Mouse (Mus musculus): ENCODE results near the gene Srr.
A peak's percentile ranks its signal among the peaks of the same experiment; 100 is the strongest.

The Srr gene

DNA sequence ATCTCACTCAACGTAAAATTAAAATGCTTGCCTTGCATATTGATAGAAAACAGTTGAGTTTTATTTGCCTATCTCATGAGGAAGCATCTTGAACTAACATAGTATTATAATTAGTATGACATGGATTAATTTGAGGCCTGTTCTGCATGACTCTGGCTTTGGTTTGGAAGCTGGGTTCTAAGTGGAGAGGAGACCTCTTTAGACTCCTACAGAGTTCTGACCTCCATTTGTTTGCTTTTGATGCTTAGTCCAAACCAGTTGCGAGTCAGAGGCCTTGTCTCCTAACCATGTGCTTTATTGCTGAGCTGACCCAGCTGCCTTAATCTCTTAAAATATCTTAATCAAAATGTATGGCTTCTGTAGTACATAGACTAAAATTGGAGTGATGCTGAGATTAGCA is 31.9 kb upstream of the Srr start:
- no peak for TF ChIP-seq NANOG (IDR thresholded peaks at IDR 0.05; ENCODE audit: borderline replicate concordance, low read length)
- TF ChIP-seq POU5F1 (IDR thresholded peaks at IDR 0.05; ENCODE audit: borderline replicate concordance, low read length): no peak
- TF ChIP-seq CTCF (conservative IDR thresholded peaks at IDR 0.05; ENCODE audit: low read length): no peak
- no peak overlapping the region for H3K4me3 ChIP-seq (replicated peaks; ENCODE audit: low read length)
- H3K36me3 ChIP-seq (ENCODE audit: insufficient read depth, low read length): peaks cover 20% of the 10 kb centered on the region
- no peaks in the 10 kb centered on the region for H3K9me3 ChIP-seq (ENCODE audit: low read length)
- no peaks in the 10 kb centered on the region for H3K27me3 ChIP-seq (ENCODE audit: insufficient read depth, low read length)
- peaks cover 18% of the 10 kb centered on the region for H3K4me1 ChIP-seq (replicated peaks; ENCODE audit: low read depth, low read length)

DNA sequence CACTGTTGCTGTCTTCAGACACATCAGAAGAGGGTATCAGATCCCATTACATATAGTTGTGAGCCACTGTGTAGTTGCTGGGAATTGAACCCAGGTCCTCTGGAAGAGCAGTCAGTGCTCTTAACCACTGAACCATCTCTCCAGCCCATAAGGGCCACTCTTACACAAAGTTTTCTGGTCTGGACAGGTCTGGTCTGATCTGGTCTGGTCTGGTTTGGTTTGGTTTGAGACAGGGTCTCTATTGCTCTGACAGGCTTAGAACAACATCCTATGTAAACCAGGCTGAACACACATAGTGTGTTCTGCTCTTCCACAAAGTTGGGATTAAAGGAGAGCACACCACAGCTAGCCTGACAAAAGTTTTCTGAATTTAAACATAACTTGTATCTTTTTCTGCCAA is 30.3 kb upstream of the Srr start:
- H3K36me3 ChIP-seq (ENCODE audit: insufficient read depth, low read length): peaks cover 30% of the 10 kb centered on the region
- no peak for TF ChIP-seq POU5F1 (IDR thresholded peaks at IDR 0.05; ENCODE audit: borderline replicate concordance, low read length)
- no peak for TF ChIP-seq CTCF (conservative IDR thresholded peaks at IDR 0.05; ENCODE audit: low read length)
- no peak for TF ChIP-seq NANOG (IDR thresholded peaks at IDR 0.05; ENCODE audit: borderline replicate concordance, low read length)

DNA sequence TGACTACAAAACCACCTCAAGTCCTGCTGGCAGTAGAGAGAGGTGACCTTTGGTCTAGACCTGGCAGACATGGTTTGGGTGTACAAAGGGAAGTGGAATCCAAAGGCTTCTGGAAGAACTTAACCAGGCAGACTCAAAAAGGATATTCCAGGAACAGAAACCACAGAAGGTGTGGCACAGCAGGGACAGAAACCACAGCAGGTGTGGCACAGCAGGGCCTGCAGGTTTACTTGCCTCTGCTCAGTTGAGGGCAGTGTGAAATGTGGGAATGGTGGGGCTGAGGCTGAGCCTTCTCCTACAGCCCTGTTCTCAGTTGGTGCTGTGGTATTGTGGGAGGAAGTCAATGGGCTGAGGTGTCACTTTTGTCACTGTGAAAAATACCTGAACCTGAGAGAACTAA is 29.2 kb upstream of the Srr start:
- no peak overlapping the region for H3K4me3 ChIP-seq (replicated peaks; ENCODE audit: low read length)
- TF ChIP-seq NANOG (IDR thresholded peaks at IDR 0.05; ENCODE audit: borderline replicate concordance, low read length) (no peak), POU5F1 (IDR thresholded peaks at IDR 0.05; ENCODE audit: borderline replicate concordance, low read length) (no peak), CTCF (conservative IDR thresholded peaks at IDR 0.05; ENCODE audit: low read length) (no peak)
- H3K4me1 ChIP-seq (replicated peaks; ENCODE audit: low read depth, low read length): peaks cover 18% of the 10 kb centered on the region
- H3K36me3 ChIP-seq (ENCODE audit: insufficient read depth, low read length): peaks cover 35% of the 10 kb centered on the region
- no peaks in the 10 kb centered on the region for H3K9me3 ChIP-seq (ENCODE audit: low read length)
- H3K27me3 ChIP-seq (ENCODE audit: insufficient read depth, low read length): no peaks in the 10 kb centered on the region

More for the DNA sequence above, 30.3 kb upstream of the Srr start:
- Histone ChIP-seq H3K9me3 (ENCODE audit: low read length) (no peaks in the 10 kb centered on the region), H3K27me3 (ENCODE audit: insufficient read depth, low read length) (no peaks in the 10 kb centered on the region), H3K4me1 (replicated peaks; ENCODE audit: low read depth, low read length) (peaks cover 18% of the 10 kb centered on the region), H3K4me3 (replicated peaks; ENCODE audit: low read length) (no peak overlapping the region)

DNA sequence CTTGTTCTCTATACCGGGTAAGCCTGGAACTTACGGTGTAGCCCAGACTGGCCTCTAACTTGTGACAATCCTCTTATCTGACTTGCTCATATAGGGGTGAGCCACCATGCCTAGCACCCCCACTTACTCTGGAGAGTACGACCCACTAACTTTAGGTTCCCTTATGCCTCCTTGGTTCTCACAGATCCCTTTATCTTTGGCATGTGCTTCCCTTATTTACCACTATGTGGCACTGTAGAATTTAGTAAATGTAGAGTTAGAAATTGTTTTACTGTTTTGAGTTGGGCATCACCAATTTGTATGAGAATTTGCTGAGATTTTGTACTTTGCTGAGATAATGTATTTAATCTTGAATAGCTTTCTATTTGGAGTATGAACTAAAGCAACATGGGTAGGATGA is 20.6 kb upstream of the Srr start:
- TF ChIP-seq POU5F1 (IDR thresholded peaks at IDR 0.05; ENCODE audit: borderline replicate concordance, low read length) (no peak), CTCF (conservative IDR thresholded peaks at IDR 0.05; ENCODE audit: low read length) (peak; percentile 86)
- Histone ChIP-seq H3K9me3 (ENCODE audit: low read length) (no peaks in the 10 kb centered on the region), H3K4me3 (replicated peaks; ENCODE audit: low read length) (no peak overlapping the region), H3K4me1 (replicated peaks; ENCODE audit: low read depth, low read length) (no peaks in the 10 kb centered on the region), H3K27me3 (ENCODE audit: insufficient read depth, low read length) (no peaks in the 10 kb centered on the region), H3K36me3 (ENCODE audit: insufficient read depth, low read length) (peaks cover 69% of the 10 kb centered on the region)

DNA sequence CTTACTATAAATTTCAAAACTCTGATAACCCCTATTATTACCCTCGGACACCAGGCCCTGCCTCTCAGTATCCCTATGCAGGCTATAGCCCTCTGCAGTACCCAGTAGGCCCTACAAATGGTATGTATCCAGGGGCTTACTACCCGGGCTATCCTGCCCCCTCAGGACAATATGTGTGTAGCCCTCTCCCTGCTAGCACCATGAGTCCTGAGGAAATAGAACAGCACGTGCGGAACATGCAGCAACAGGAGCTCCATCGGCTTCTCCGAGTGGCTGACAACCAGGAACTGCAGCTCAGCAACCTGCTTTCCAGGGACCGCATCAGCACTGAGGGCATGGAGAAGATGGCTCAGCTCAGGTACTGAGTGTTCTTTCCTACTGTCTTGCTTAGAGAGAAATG is 4.6 kb upstream of the Srr start:
- Histone ChIP-seq H3K27me3 (ENCODE audit: insufficient read depth, low read length) (no peaks in the 10 kb centered on the region), H3K9me3 (ENCODE audit: low read length) (no peaks in the 10 kb centered on the region), H3K36me3 (ENCODE audit: insufficient read depth, low read length) (peaks cover 59% of the 10 kb centered on the region), H3K4me1 (replicated peaks; ENCODE audit: low read depth, low read length) (peaks cover 45% of the 10 kb centered on the region), H3K4me3 (replicated peaks; ENCODE audit: low read length) (no peak overlapping the region)
- no peak for TF ChIP-seq POU5F1 (IDR thresholded peaks at IDR 0.05; ENCODE audit: borderline replicate concordance, low read length)
- TF ChIP-seq CTCF (conservative IDR thresholded peaks at IDR 0.05; ENCODE audit: low read length): no peak
- TF ChIP-seq NANOG (IDR thresholded peaks at IDR 0.05; ENCODE audit: borderline replicate concordance, low read length): no peak

DNA sequence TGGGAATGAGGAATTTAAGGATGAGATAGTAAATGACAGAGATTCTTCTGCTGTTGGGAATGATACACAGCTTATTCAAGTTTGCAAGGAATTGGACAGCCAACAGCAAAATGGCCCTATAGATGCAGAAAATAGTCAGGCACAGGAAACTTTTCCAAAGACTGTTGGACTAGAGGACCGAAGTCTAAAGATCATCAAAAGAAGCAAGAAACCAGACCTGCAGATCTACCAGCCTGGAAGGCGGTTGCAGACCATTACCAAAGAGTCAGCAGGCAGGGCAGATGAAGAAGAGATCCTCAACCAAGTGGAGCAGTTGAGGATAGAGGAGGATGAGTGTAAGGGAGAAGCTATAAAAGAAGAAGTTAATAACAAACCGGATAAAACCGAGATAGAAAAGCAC is 3.4 kb upstream of the Srr start:
- Histone ChIP-seq H3K4me1 (replicated peaks; ENCODE audit: low read depth, low read length) (peaks cover 50% of the 10 kb centered on the region), H3K27me3 (ENCODE audit: insufficient read depth, low read length) (no peaks in the 10 kb centered on the region), H3K4me3 (replicated peaks; ENCODE audit: low read length) (no peak overlapping the region), H3K36me3 (ENCODE audit: insufficient read depth, low read length) (peaks cover 46% of the 10 kb centered on the region), H3K9me3 (ENCODE audit: low read length) (no peaks in the 10 kb centered on the region)
- no peak for TF ChIP-seq POU5F1 (IDR thresholded peaks at IDR 0.05; ENCODE audit: borderline replicate concordance, low read length)
- TF ChIP-seq CTCF (conservative IDR thresholded peaks at IDR 0.05; ENCODE audit: low read length): no peak
- no peak for TF ChIP-seq NANOG (IDR thresholded peaks at IDR 0.05; ENCODE audit: borderline replicate concordance, low read length)

DNA sequence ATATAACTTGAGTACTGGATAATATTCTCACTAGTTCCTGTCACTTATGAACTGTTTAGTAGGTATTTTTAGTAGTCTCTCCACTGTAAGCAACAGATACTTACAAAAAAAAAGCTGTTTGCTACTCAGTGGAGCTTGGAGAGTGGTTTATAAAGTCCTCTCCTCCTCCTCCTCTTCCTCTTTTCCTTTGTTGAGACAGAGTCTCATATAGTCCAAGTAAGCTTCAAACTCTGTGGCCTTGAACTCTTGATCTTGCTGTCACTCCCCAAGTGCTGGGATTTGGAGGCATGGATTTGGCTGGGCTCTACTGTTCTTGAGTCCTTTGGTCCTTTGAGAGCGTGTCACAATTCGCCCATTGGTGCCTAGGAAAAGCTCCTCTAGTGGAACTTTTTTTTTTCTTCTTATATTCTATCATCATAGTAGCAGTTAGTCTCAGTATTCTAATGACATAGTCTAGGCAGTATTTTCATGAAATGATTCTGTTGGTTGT is 1.5 kb upstream of the Srr start:
- Histone ChIP-seq H3K4me1 (replicated peaks; ENCODE audit: low read depth, low read length) (peaks cover 50% of the 10 kb centered on the region), H3K36me3 (ENCODE audit: insufficient read depth, low read length) (peaks cover 28% of the 10 kb centered on the region), H3K27me3 (ENCODE audit: insufficient read depth, low read length) (no peaks in the 10 kb centered on the region), H3K9me3 (ENCODE audit: low read length) (no peaks in the 10 kb centered on the region), H3K4me3 (replicated peaks; ENCODE audit: low read length) (no peak overlapping the region)
- TF ChIP-seq POU5F1 (IDR thresholded peaks at IDR 0.05; ENCODE audit: borderline replicate concordance, low read length): no peak
- no peak for TF ChIP-seq NANOG (IDR thresholded peaks at IDR 0.05; ENCODE audit: borderline replicate concordance, low read length)
- TF ChIP-seq CTCF (conservative IDR thresholded peaks at IDR 0.05; ENCODE audit: low read length): no peak

DNA sequence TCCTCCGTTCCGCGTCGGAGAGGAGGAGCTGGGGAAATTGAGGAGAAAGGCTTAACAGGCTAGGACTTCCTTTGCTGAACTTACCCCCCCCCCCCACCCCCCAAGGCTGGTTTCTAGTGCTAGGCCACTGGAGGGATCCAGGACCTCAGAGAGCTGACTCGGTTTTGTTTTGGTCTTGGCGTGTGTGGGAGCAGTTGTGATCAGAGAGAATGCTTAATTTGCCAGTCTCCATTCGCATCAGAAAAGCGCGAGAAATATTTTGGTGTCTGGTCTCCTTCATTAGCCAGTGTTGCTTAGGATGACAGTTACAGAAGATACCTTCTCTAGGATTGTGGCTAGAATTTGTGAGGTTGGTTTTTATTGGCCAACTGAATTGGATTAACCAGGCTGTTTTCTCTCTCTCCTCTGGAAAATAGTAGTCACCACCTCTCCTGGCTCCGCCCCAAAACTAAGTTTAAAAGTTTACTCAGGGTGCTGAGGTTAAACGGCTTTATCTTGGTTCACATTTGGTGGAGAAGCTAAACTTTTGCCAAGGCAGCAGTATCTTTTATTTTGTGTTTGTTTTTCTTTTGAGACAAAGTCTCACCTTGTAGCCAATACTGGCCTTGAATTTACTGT is 749 bp upstream of the Srr start:
- TF ChIP-seq CTCF (conservative IDR thresholded peaks at IDR 0.05; ENCODE audit: low read length) (no peak), NANOG (IDR thresholded peaks at IDR 0.05; ENCODE audit: borderline replicate concordance, low read length) (no peak), POU5F1 (IDR thresholded peaks at IDR 0.05; ENCODE audit: borderline replicate concordance, low read length) (no peak)
- Histone ChIP-seq H3K27me3 (ENCODE audit: insufficient read depth, low read length) (no peaks in the 10 kb centered on the region), H3K36me3 (ENCODE audit: insufficient read depth, low read length) (peaks cover 22% of the 10 kb centered on the region), H3K9me3 (ENCODE audit: low read length) (no peaks in the 10 kb centered on the region), H3K4me1 (replicated peaks; ENCODE audit: low read depth, low read length) (peaks cover 47% of the 10 kb centered on the region), H3K4me3 (replicated peaks; ENCODE audit: low read length) (peak overlapping the region; percentile 97)

DNA sequence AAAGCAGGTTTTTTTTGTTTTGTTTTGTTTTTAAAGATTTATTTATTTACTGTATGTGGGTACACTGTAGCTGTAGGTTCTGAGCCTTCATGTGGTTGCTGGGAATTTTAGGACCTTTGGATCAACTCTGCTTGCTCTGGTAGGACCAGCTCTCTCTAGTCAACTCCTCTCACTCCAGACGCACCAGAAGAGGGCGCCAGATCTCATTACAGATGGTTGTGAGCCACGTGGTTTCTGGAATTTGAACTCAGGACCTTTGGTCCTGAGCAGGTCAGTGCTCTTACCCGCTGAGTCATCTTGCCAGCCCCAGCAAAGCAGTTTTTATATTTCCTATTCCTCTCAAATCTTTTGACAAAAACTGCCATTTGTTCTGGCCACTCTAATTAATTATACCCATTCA is 1.6 kb downstream of the Srr start:
- Histone ChIP-seq H3K27me3 (ENCODE audit: insufficient read depth, low read length) (no peaks in the 10 kb centered on the region), H3K36me3 (ENCODE audit: insufficient read depth, low read length) (peaks cover 5% of the 10 kb centered on the region), H3K9me3 (ENCODE audit: low read length) (no peaks in the 10 kb centered on the region), H3K4me1 (replicated peaks; ENCODE audit: low read depth, low read length) (peaks cover 27% of the 10 kb centered on the region), H3K4me3 (replicated peaks; ENCODE audit: low read length) (no peak overlapping the region)
- TF ChIP-seq NANOG (IDR thresholded peaks at IDR 0.05; ENCODE audit: borderline replicate concordance, low read length) (no peak), CTCF (conservative IDR thresholded peaks at IDR 0.05; ENCODE audit: low read length) (peak; percentile 53)
